Mouse (Mus musculus): Measurements from ENCODE around the gene Rasgrp1. TPM values are rescaled to one million over a fixed set of nuclear protein-coding genes. Genes with fewer than 3 reads are reported as not detected.

Gene Rasgrp1
- total and polyA plus RNA-seq, 2 experiments from 2014 or later = 3.5 to 6.6 TPM

GRCm38 (mm10) chr2:117357939-117358338 is 15.1 kb upstream of the Rasgrp1 start:
- H3K36me3 ChIP-seq (ENCODE audit: insufficient read depth, low read length) = no peaks in the 10 kb centered on the region
- no peak overlapping the region for H3K9ac ChIP-seq (replicated peaks; ENCODE audit: low read length, poor library complexity, severe bottlenecking)
- no peak for DNase-seq (ENCODE audit: low spot score)
- no peak for TF ChIP-seq CTCF (IDR thresholded peaks at IDR 0.05)
- no peaks in the 10 kb centered on the region for H3K9me3 ChIP-seq (ENCODE audit: low read length)
- no peaks in the 10 kb centered on the region for H3K27me3 ChIP-seq (ENCODE audit: insufficient read depth, low read length)
- H3K4me2 ChIP-seq (ENCODE audit: low read depth, low read length, poor library complexity, severe bottlenecking) = no peak overlapping the region
- H3K4me1 ChIP-seq (ENCODE audit: insufficient read depth, low read length) = no peaks in the 10 kb centered on the region
- no peak overlapping the region for H3K4me3 ChIP-seq (ENCODE audit: low read depth, low read length)
- no peak for ATAC-seq (ENCODE audit: low FRiP score)
- H3K27ac ChIP-seq (ENCODE audit: low read depth, low read length) = no peak overlapping the region

GRCm38 (mm10) chr2:117352305-117353123 is 9.7 kb upstream of the Rasgrp1 start:
- H3K4me2 ChIP-seq (ENCODE audit: low read depth, low read length, poor library complexity, severe bottlenecking) = no peak overlapping the region
- no peak overlapping the region for H3K9ac ChIP-seq (replicated peaks; ENCODE audit: low read length, poor library complexity, severe bottlenecking)
- H3K36me3 ChIP-seq (ENCODE audit: insufficient read depth, low read length) = no peaks in the 10 kb centered on the region
- H3K4me3 ChIP-seq (ENCODE audit: low read depth, low read length) = no peak overlapping the region
- WGBS = 40% methylated on average over 9 of the region's 9 CpGs
- H3K4me1 ChIP-seq (ENCODE audit: insufficient read depth, low read length) = no peaks in the 10 kb centered on the region
- ATAC-seq (ENCODE audit: low FRiP score) (peak; percentile 52; the same call in 1 of the 2 replicates), DNase-seq (ENCODE audit: low spot score) (peak; percentile 58)
- TF ChIP-seq CTCF (IDR thresholded peaks at IDR 0.05) = no peak
- H3K27me3 ChIP-seq (ENCODE audit: insufficient read depth, low read length) = no peaks in the 10 kb centered on the region
- no peaks in the 10 kb centered on the region for H3K9me3 ChIP-seq (ENCODE audit: low read length)
- H3K27ac ChIP-seq (ENCODE audit: low read depth, low read length) = no peak overlapping the region

- H3K36me3 ChIP-seq (ENCODE audit: insufficient read depth, low read length) = no peaks in the 10 kb centered on the region
- no peaks in the 10 kb centered on the region for H3K27me3 ChIP-seq (ENCODE audit: insufficient read depth, low read length)
- no peak for DNase-seq (ENCODE audit: low spot score)
- H3K4me1 ChIP-seq (ENCODE audit: insufficient read depth, low read length) = no peaks in the 10 kb centered on the region
- H3K27ac ChIP-seq (ENCODE audit: low read depth, low read length) = no peak overlapping the region
- H3K4me3 ChIP-seq (ENCODE audit: low read depth, low read length) = no peak overlapping the region
- H3K9ac ChIP-seq (replicated peaks; ENCODE audit: low read length, poor library complexity, severe bottlenecking) = no peak overlapping the region
- no peak overlapping the region for H3K4me2 ChIP-seq (ENCODE audit: low read depth, low read length, poor library complexity, severe bottlenecking)
- no peak for TF ChIP-seq CTCF (IDR thresholded peaks at IDR 0.05)
- H3K9me3 ChIP-seq (ENCODE audit: low read length) = no peaks in the 10 kb centered on the region
- WGBS = 50% methylated on average over 6 of the region's 6 CpGs
- no peak for ATAC-seq (ENCODE audit: low FRiP score)
These were observed 7.3 kb upstream of the Rasgrp1 start for GRCm38 (mm10) chr2:117350138-117350537.

DNA sequence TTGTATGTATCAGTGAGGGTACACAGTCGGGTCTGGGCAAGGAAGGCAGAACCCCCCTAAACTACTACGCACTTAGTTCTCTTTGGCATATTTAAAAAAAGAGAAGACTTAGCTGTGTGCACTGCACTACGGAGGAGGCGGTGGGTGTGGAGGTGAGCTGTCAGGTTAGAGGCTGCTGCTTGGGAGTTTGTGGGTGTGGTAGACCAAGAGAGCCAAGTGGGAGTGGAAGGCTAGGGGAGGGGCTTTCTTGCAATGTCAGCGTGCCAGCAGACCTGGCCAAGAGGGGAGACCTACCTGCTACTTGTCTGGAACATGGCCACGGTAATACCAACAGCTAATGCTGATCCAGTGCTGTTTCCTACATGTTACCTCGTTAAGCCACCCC is 431 bp upstream of the Rasgrp1 start:
- Histone ChIP-seq H3K27ac (ENCODE audit: low read depth, low read length) (no peak overlapping the region), H3K27me3 (ENCODE audit: insufficient read depth, low read length) (0 out of 2 replicates have a peak, but pooled peaks cover 4% of the 10 kb centered on the region), H3K4me3 (ENCODE audit: low read depth, low read length) (peak overlapping the region; percentile 58; the same call in 1 of the 2 replicates), H3K4me1 (ENCODE audit: insufficient read depth, low read length) (no peaks in the 10 kb centered on the region; the same call in 1 of the 2 replicates), H3K9ac (replicated peaks; ENCODE audit: low read length, poor library complexity, severe bottlenecking) (no peak overlapping the region), H3K36me3 (ENCODE audit: insufficient read depth, low read length) (no peaks in the 10 kb centered on the region), H3K9me3 (ENCODE audit: low read length) (no peaks in the 10 kb centered on the region), H3K4me2 (ENCODE audit: low read depth, low read length, poor library complexity, severe bottlenecking) (peak overlapping the region; percentile 97)
- ATAC-seq (ENCODE audit: low FRiP score) (0 out of 2 replicates have a peak, but pooled peaks have one; percentile 3), DNase-seq (ENCODE audit: low spot score) (no peak)
- no peak for TF ChIP-seq CTCF (IDR thresholded peaks at IDR 0.05)
- 47% methylated on average over 7 of the region's 7 CpGs for WGBS

DNA sequence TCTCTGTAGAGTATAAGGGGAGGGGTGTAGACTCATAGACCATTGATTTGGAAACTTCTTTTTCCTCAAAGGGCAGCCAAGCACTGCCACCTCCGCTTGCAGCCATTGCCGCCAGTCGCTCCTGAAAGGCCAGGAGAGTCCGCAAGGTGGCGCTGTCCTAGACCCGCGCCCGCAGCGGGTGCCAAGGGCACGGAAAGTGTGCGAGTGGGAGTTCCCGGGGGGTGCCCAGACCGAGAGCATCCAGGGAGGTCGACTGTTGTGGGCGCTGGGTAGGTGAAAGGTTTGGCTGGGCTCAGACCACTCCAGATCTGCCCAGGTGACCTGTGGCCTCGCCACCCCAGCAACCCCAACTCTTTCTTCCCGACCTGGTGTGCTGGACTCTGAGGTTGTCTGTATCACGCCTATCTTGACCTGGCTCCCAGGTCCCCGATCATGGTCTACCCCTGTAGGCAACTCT is 683 bp downstream of the Rasgrp1 start:
- Histone ChIP-seq H3K4me2 (ENCODE audit: low read depth, low read length, poor library complexity, severe bottlenecking) (peak overlapping the region; percentile 97), H3K9me3 (ENCODE audit: low read length) (no peaks in the 10 kb centered on the region), H3K9ac (replicated peaks; ENCODE audit: low read length, poor library complexity, severe bottlenecking) (peak overlapping the region; percentile 39; the same call in 1 of the 2 replicates), H3K36me3 (ENCODE audit: insufficient read depth, low read length) (no peaks in the 10 kb centered on the region), H3K4me1 (ENCODE audit: insufficient read depth, low read length) (no peaks in the 10 kb centered on the region; the same call in 1 of the 2 replicates), H3K27ac (ENCODE audit: low read depth, low read length) (no peak overlapping the region), H3K4me3 (ENCODE audit: low read depth, low read length) (peak overlapping the region; percentile 58), H3K27me3 (ENCODE audit: insufficient read depth, low read length) (0 out of 2 replicates have a peak, but pooled peaks cover 4% of the 10 kb centered on the region)
- TF ChIP-seq CTCF (IDR thresholded peaks at IDR 0.05) = peak; percentile 85
- DNase-seq (ENCODE audit: low spot score) = peak; percentile 71
- ATAC-seq (ENCODE audit: low FRiP score) = peak; percentile 55
- WGBS = 2% methylated on average over 17 of the region's 19 CpGs

DNA sequence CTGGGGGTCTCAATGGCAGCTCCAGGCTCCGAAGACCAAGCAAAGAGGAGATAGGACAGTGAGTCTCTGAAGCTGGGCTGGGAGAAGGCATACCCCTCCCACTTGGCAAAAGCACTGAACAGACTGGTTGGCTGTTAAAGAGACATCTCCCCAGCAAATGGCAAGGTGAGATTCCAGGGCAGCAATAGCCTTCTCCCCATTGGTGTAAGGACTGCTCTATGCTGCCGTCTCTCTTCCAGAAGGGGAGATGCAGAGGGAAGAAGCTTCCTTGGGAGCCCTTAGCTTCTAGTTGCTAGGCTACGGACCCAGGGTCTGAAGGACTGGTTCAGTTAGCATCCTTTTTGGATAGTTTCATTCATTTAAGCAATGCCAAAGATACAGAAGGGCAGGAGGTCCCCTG is 4.3 kb downstream of the Rasgrp1 start:
- Histone ChIP-seq H3K4me2 (ENCODE audit: low read depth, low read length, poor library complexity, severe bottlenecking) (no peak overlapping the region), H3K4me1 (ENCODE audit: insufficient read depth, low read length) (no peaks in the 10 kb centered on the region; the same call in 1 of the 2 replicates), H3K36me3 (ENCODE audit: insufficient read depth, low read length) (no peaks in the 10 kb centered on the region), H3K9ac (replicated peaks; ENCODE audit: low read length, poor library complexity, severe bottlenecking) (no peak overlapping the region), H3K9me3 (ENCODE audit: low read length) (no peaks in the 10 kb centered on the region), H3K27ac (ENCODE audit: low read depth, low read length) (no peak overlapping the region), H3K4me3 (ENCODE audit: low read depth, low read length) (no peak overlapping the region), H3K27me3 (ENCODE audit: insufficient read depth, low read length) (0 out of 2 replicates have a peak, but pooled peaks cover 4% of the 10 kb centered on the region)
- TF ChIP-seq CTCF (IDR thresholded peaks at IDR 0.05) = peak; percentile 60
- 58% methylated on average over 3 of the region's 3 CpGs for WGBS
- peak; percentile 5 for DNase-seq (ENCODE audit: low spot score)
- no peak for ATAC-seq (ENCODE audit: low FRiP score)
